Mouse (Mus musculus) heart, embryonic 11.5 days (tissue): ENCODE measurements at regions not wholly inside any gene's neighbourhood (a gene's known extent, or its start where the extent isn't known, plus 50 kb on each side); places are given as distances from the start of the nearest gene placed in this dataset.

Experiments
- ATAC-seq: fragments of 200-750 bp; cut with Nextera tagmentation; replicated peaks from 2 replicates; pipeline ENCODE4 v1.8.0; 2017; ENCODE audit warnings: moderate library complexity; ENCODE audit not compliant: insufficient number of reproducible peaks, low FRiP score, low TSS enrichment
- H3K27ac ChIP-seq: fragments of 300-500 bp; sonication (generic); 2 replicates; pipeline ENCODE4 v1.5.1; 2014; ENCODE audit warnings: mild to moderate bottlenecking, low read depth, low read length
- H3K27me3 ChIP-seq: fragments of 300-500 bp; sonication (generic); 2 replicates; pipeline ENCODE4 v1.6.1; 2014; ENCODE audit warnings: mild to moderate bottlenecking, low read length, mixed read lengths; ENCODE audit not compliant: control insufficient read depth, insufficient read depth
- H3K36me3 ChIP-seq: fragments of 300-500 bp; sonication (generic); 2 replicates; pipeline ENCODE4 v1.6.1; 2014; ENCODE audit warnings: mild to moderate bottlenecking, low read length, moderate library complexity, mixed read lengths; ENCODE audit not compliant: control insufficient read depth, insufficient read depth
- H3K4me1 ChIP-seq: fragments of 300-500 bp; sonication (generic); 2 replicates; pipeline ENCODE4 v1.6.1; 2014; ENCODE audit warnings: low read length; ENCODE audit not compliant: control insufficient read depth, insufficient read depth
- H3K4me2 ChIP-seq: fragments of 300-500 bp; sonication (generic); 2 replicates; pipeline ENCODE4 v1.6.1; 2014; ENCODE audit warnings: mild to moderate bottlenecking, moderate library complexity
- H3K4me3 ChIP-seq: fragments of 300-500 bp; sonication (generic); 2 replicates; pipeline ENCODE4 v1.5.1; 2014; ENCODE audit warnings: low read depth, low read length
- H3K9ac ChIP-seq: fragments of 300-500 bp; sonication (generic); 2 replicates; pipeline ENCODE4 v1.6.1; 2014; ENCODE audit warnings: mild to moderate bottlenecking, low read depth, low read length, moderate library complexity
- H3K9me3 ChIP-seq: fragments of 300-500 bp; sonication (generic); replicated peaks from 2 replicates; pipeline ENCODE4 v1.6.1; 2016; ENCODE audit warnings: low read length; ENCODE audit not compliant: control insufficient read depth
- WGBS: fragments of 180-500 bp; shearing (Covaris S2); extraction: QIAGEN DNeasy Blood & Tissue Kit; methylation state at CpG from one replicate; pipeline ENCODE4 v1.1.7; 2014; ENCODE audit not compliant: insufficient replicate concordance; 5-methylcytosine and 5-hydroxymethylcytosine counted together

GRCm38 (mm10) chr6:6800377-6800776, 62.8 kb upstream of the Dlx6 start:
- no peak for ATAC-seq
- H3K36me3 ChIP-seq, result no peaks in the 10 kb centered on the region
- WGBS, result 88% methylated on average over 2 of the region's 2 CpGs

GRCm38 (mm10) chr6:6801563-6802259, 61.4 kb upstream of the Dlx6 start:
- ATAC-seq, result no peak
- H3K4me2 ChIP-seq, result no peak overlapping the region
- WGBS, result 83% methylated on average over 15 of the region's 15 CpGs
- H3K4me3 ChIP-seq, result no peak overlapping the region
- H3K9ac ChIP-seq, result no peak overlapping the region
- H3K9me3 ChIP-seq, result 0 out of 2 replicates have a peak, but pooled peaks cover 2% of the 10 kb centered on the region
- no peaks in the 10 kb centered on the region for H3K36me3 ChIP-seq
- H3K4me1 ChIP-seq, result no peaks in the 10 kb centered on the region
- H3K27ac ChIP-seq, result no peak overlapping the region
- H3K27me3 ChIP-seq, result no peaks in the 10 kb centered on the region

More at GRCm38 (mm10) chr6:6800377-6800776, 62.8 kb upstream of the Dlx6 start:
- Histone ChIP-seq H3K27me3 (no peaks in the 10 kb centered on the region), H3K27ac (no peak overlapping the region), H3K4me2 (no peak overlapping the region), H3K4me3 (no peak overlapping the region), H3K4me1 (no peaks in the 10 kb centered on the region), H3K9ac (no peak overlapping the region), H3K9me3 (0 out of 2 replicates have a peak, but pooled peaks cover 2% of the 10 kb centered on the region)
